Mouse (Mus musculus) G1E (cell line): ENCODE results near the gene Ggt5.

Experiments used
- CTCF ChIP-seq: IDR thresholded peaks from 2 replicates; pipeline ENCODE4 v1.5.1; 2012; ENCODE audit warnings: low read depth, low read length, inconsistent platforms, mixed read lengths
- POLR2AphosphoS5 ChIP-seq: IDR thresholded peaks from 2 replicates; pipeline ENCODE4 v1.6.1; 2012; ENCODE audit warnings: low read depth, low read length, inconsistent platforms; ENCODE audit not compliant: insufficient replicate concordance
- TAL1 ChIP-seq: conservative IDR thresholded peaks from 2 replicates; pipeline ENCODE4 v1.6.1; 2012; ENCODE audit warnings: low read depth, low read length, inconsistent platforms, mixed read lengths

DNA sequence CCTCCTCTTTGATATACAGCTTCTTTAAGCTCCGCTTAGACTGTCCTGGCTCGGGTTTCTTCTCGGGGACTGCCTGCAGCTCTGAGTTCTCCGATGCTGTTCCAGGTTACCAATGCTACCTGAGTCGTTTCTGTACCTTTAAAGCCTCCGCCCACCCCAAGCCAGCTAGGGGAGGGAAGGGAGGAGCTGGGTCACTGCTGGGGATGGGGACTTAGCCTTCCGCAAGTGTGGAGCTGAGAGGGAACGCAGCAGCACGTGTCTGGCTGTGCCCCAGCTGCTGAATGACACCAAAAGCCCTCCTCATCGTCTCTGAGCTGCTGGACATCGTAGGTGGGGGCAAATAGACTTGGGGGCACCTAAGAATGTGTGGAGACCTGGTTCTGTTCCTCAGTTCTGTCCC is 20.7 kb upstream of the Ggt5 start:
- TF ChIP-seq CTCF (no peak), TAL1 (no peak), POLR2AphosphoS5 (no peak)
